Mouse (Mus musculus) stomach, embryonic 16.5 days (tissue): ENCODE results near the gene Zc3h10. TPM values are rescaled to one million over a fixed set of nuclear protein-coding genes. Genes with fewer than 3 reads are reported as not detected.

ENCODE experiments used
- ATAC-seq: fragments of 200-750 bp; cut with Nextera tagmentation; 2 replicates; pipeline ENCODE4 v1.8.0; 2017; ENCODE audit warnings: moderate number of reproducible peaks, moderate TSS enrichment; ENCODE audit not compliant: insufficient read depth, low FRiP score
- H3K27ac ChIP-seq: fragments of 300-500 bp; sonication (generic); 2 replicates; pipeline ENCODE4 v1.5.1; 2014; ENCODE audit warnings: low read length
- H3K27me3 ChIP-seq: fragments of 300-500 bp; sonication (generic); 2 replicates; pipeline ENCODE4 v1.6.1; 2014; ENCODE audit warnings: low read length, control low read depth, mixed read lengths; ENCODE audit not compliant: control insufficient read depth, insufficient read depth
- H3K36me3 ChIP-seq: fragments of 300-500 bp; sonication (generic); 2 replicates; pipeline ENCODE4 v1.6.1; 2014; ENCODE audit warnings: low read length; ENCODE audit not compliant: control insufficient read depth, insufficient read depth
- H3K4me1 ChIP-seq: fragments of 300-500 bp; sonication (generic); 2 replicates; pipeline ENCODE4 v1.6.1; 2014; ENCODE audit warnings: low read length, control low read depth, mixed read lengths; ENCODE audit not compliant: control insufficient read depth, insufficient read depth
- H3K4me2 ChIP-seq: fragments of 300-500 bp; sonication (generic); 2 replicates; pipeline ENCODE4 v1.6.1; 2014; ENCODE audit warnings: low read depth, low read length, mixed read lengths
- H3K4me3 ChIP-seq: fragments of 300-500 bp; sonication (generic); replicated peaks from 2 replicates; pipeline ENCODE4 v1.5.1; 2014; ENCODE audit warnings: mild to moderate bottlenecking, low read length
- H3K9ac ChIP-seq: fragments of 300-500 bp; sonication (generic); 2 replicates; pipeline ENCODE4 v1.6.1; 2014; ENCODE audit warnings: low read length
- H3K9me3 ChIP-seq: fragments of 300-500 bp; sonication (generic); replicated peaks from 2 replicates; pipeline ENCODE4 v1.6.1; 2016; ENCODE audit warnings: low read length, control low read depth; ENCODE audit not compliant: control insufficient read depth
- WGBS: fragments of 180-500 bp; shearing (Covaris S2); extraction: QIAGEN DNeasy Blood & Tissue Kit; methylation state at CpG from one replicate; pipeline ENCODE4 v1.1.7; 2014; 5-methylcytosine and 5-hydroxymethylcytosine counted together
- polyA plus RNA-seq: library from polyadenylated mRNA; unstranded; fragments of >200 nt; fragmentation: Nextera tagmentation; extraction: Ambion mirVana; gene quantifications from 2 replicates; pipeline ENCODE4 v1.2.1, GENCODE M21; 2015

Zc3h10 gene
- polyA plus RNA-seq, 1 experiment from 2014 or later = 10.7 TPM

GRCm38 (mm10) chr10:128522351-128522750 is 25.2 kb downstream of the Zc3h10 start:
- no peak for ATAC-seq
- H3K4me2 ChIP-seq = no peak overlapping the region
- WGBS = 75% methylated on average over 6 of the region's 6 CpGs
- no peak overlapping the region for H3K27ac ChIP-seq
- H3K9me3 ChIP-seq = no peaks in the 10 kb centered on the region
- no peak overlapping the region for H3K4me3 ChIP-seq
- peaks cover 15% of the 10 kb centered on the region for H3K4me1 ChIP-seq
- H3K27me3 ChIP-seq = no peaks in the 10 kb centered on the region
- no peak overlapping the region for H3K9ac ChIP-seq
- peaks cover 11% of the 10 kb centered on the region; the same call in 1 of the 2 replicates for H3K36me3 ChIP-seq

- no peak overlapping the region for H3K27ac ChIP-seq
- no peak overlapping the region for H3K4me2 ChIP-seq
- no peak overlapping the region for H3K9ac ChIP-seq
- H3K4me1 ChIP-seq = peaks cover 10% of the 10 kb centered on the region
- H3K36me3 ChIP-seq = peaks cover 11% of the 10 kb centered on the region; the same call in 1 of the 2 replicates
- H3K27me3 ChIP-seq = no peaks in the 10 kb centered on the region
- no peak for ATAC-seq
- 88% methylated on average over 16 of the region's 16 CpGs for WGBS
- no peaks in the 10 kb centered on the region for H3K9me3 ChIP-seq
- H3K4me3 ChIP-seq = no peak overlapping the region
These were observed 27.0 kb downstream of the Zc3h10 start for GRCm38 (mm10) chr10:128520591-128520990.

GRCm38 (mm10) chr10:128518833-128519232 is 28.7 kb downstream of the Zc3h10 start:
- H3K4me3 ChIP-seq = no peak overlapping the region
- no peak for ATAC-seq
- H3K27ac ChIP-seq = no peak overlapping the region
- peaks cover 11% of the 10 kb centered on the region; the same call in 1 of the 2 replicates for H3K36me3 ChIP-seq
- H3K4me1 ChIP-seq = peaks cover 1% of the 10 kb centered on the region; the same call in 1 of the 2 replicates
- WGBS = 71% methylated on average over 7 of the region's 7 CpGs
- no peak overlapping the region for H3K4me2 ChIP-seq
- H3K27me3 ChIP-seq = no peaks in the 10 kb centered on the region
- no peaks in the 10 kb centered on the region for H3K9me3 ChIP-seq
- no peak overlapping the region for H3K9ac ChIP-seq

GRCm38 (mm10) chr10:128516677-128517076 is 30.9 kb downstream of the Zc3h10 start:
- H3K4me3 ChIP-seq = no peak overlapping the region
- H3K9me3 ChIP-seq = no peaks in the 10 kb centered on the region
- H3K27me3 ChIP-seq = no peaks in the 10 kb centered on the region
- no peak overlapping the region for H3K9ac ChIP-seq
- no peak overlapping the region for H3K27ac ChIP-seq
- no peak overlapping the region for H3K4me2 ChIP-seq
- no peak for ATAC-seq
- no peaks in the 10 kb centered on the region for H3K4me1 ChIP-seq
- H3K36me3 ChIP-seq = peaks cover 11% of the 10 kb centered on the region; the same call in 1 of the 2 replicates
- 40% methylated on average over 6 of the region's 6 CpGs for WGBS

GRCm38 (mm10) chr10:128516029-128516428 is 31.5 kb downstream of the Zc3h10 start:
- Histone ChIP-seq H3K27ac (no peak overlapping the region), H3K4me1 (no peaks in the 10 kb centered on the region), H3K36me3 (peaks cover 11% of the 10 kb centered on the region; the same call in 1 of the 2 replicates), H3K4me3 (no peak overlapping the region), H3K9ac (peak overlapping the region; percentile 31; the same call in 1 of the 2 replicates), H3K4me2 (peak overlapping the region; percentile 36), H3K9me3 (no peaks in the 10 kb centered on the region), H3K27me3 (no peaks in the 10 kb centered on the region)
- 42% methylated on average over 20 of the region's 20 CpGs for WGBS
- no peak for ATAC-seq

- 77% methylated on average over 4 of the region's 4 CpGs for WGBS
- H3K4me3 ChIP-seq = no peak overlapping the region
- H3K36me3 ChIP-seq = peaks cover 6% of the 10 kb centered on the region; the same call in 1 of the 2 replicates
- no peak overlapping the region for H3K9ac ChIP-seq
- no peak overlapping the region for H3K27ac ChIP-seq
- no peak overlapping the region for H3K4me2 ChIP-seq
- H3K27me3 ChIP-seq = no peaks in the 10 kb centered on the region
- ATAC-seq = no peak
- H3K4me1 ChIP-seq = no peaks in the 10 kb centered on the region
- no peaks in the 10 kb centered on the region for H3K9me3 ChIP-seq
These were observed 32.5 kb downstream of the Zc3h10 start for GRCm38 (mm10) chr10:128515044-128515443.

GRCm38 (mm10) chr10:128511761-128512160 is 35.8 kb downstream of the Zc3h10 start:
- Histone ChIP-seq H3K9me3 (no peaks in the 10 kb centered on the region), H3K36me3 (no peaks in the 10 kb centered on the region), H3K4me2 (no peak overlapping the region), H3K4me3 (no peak overlapping the region), H3K27ac (no peak overlapping the region), H3K27me3 (no peaks in the 10 kb centered on the region), H3K4me1 (no peaks in the 10 kb centered on the region), H3K9ac (no peak overlapping the region)
- 83% methylated on average over 12 of the region's 12 CpGs for WGBS
- no peak for ATAC-seq

- ATAC-seq = no peak
- Histone ChIP-seq H3K27ac (no peak overlapping the region), H3K9me3 (no peaks in the 10 kb centered on the region), H3K4me3 (no peak overlapping the region), H3K4me1 (no peaks in the 10 kb centered on the region), H3K27me3 (no peaks in the 10 kb centered on the region), H3K9ac (no peak overlapping the region), H3K4me2 (no peak overlapping the region), H3K36me3 (no peaks in the 10 kb centered on the region)
- WGBS = 85% methylated on average over 9 of the region's 9 CpGs
These were observed 36.4 kb downstream of the Zc3h10 start for GRCm38 (mm10) chr10:128511189-128511588.

GRCm38 (mm10) chr10:128510301-128510700 is 37.3 kb downstream of the Zc3h10 start:
- H3K36me3 ChIP-seq = no peaks in the 10 kb centered on the region
- H3K27ac ChIP-seq = no peak overlapping the region
- ATAC-seq = no peak
- H3K4me3 ChIP-seq = no peak overlapping the region
- H3K4me2 ChIP-seq = no peak overlapping the region
- no peaks in the 10 kb centered on the region for H3K27me3 ChIP-seq
- H3K9me3 ChIP-seq = no peaks in the 10 kb centered on the region
- no peak overlapping the region for H3K9ac ChIP-seq
- WGBS = 87% methylated on average over 11 of the region's 11 CpGs
- no peaks in the 10 kb centered on the region for H3K4me1 ChIP-seq
